Mouse (Mus musculus): ENCODE data around the gene Prox1. TPM values are rescaled to one million over a fixed set of nuclear protein-coding genes. Genes with fewer than 3 reads are reported as not detected.

Gene Prox1
- polyA plus RNA-seq, 1 experiment from 2014 or later: 6.1 TPM

GRCm38 (mm10) chr1:190168761-190169671, 1.5 kb downstream of the Prox1 start:
- Histone ChIP-seq H3K9me3 (ENCODE audit: control insufficient read depth, low read length) (no peaks in the 10 kb centered on the region), H3K4me2 (ENCODE audit: low read length) (peak overlapping the region; percentile 98), H3K4me3 (ENCODE audit: low read length) (peak overlapping the region; percentile 64), H3K9ac (ENCODE audit: low read depth, low read length) (peak overlapping the region; percentile 71), H3K4me1 (ENCODE audit: control insufficient read depth, insufficient read depth, low read depth, low read length) (peaks cover 23% of the 10 kb centered on the region), H3K27me3 (replicated peaks; ENCODE audit: control insufficient read depth, insufficient read depth, low read length) (peaks cover 4% of the 10 kb centered on the region), H3K27ac (ENCODE audit: low read depth, low read length) (peak overlapping the region; percentile 71), H3K36me3 (ENCODE audit: control insufficient read depth, insufficient read depth, low read length) (no peaks in the 10 kb centered on the region)
- ATAC-seq: peak; percentile 46
- under 1% methylated on average over 50 of the region's 51 CpGs for WGBS

GRCm38 (mm10) chr1:190168115-190168514, 2.4 kb downstream of the Prox1 start:
- 3% methylated on average over 4 of the region's 4 CpGs for WGBS
- Histone ChIP-seq H3K27ac (ENCODE audit: low read depth, low read length) (no peak overlapping the region), H3K36me3 (ENCODE audit: control insufficient read depth, insufficient read depth, low read length) (no peaks in the 10 kb centered on the region), H3K4me1 (ENCODE audit: control insufficient read depth, insufficient read depth, low read depth, low read length) (peaks cover 19% of the 10 kb centered on the region), H3K9ac (ENCODE audit: low read depth, low read length) (peak overlapping the region; percentile 71), H3K27me3 (replicated peaks; ENCODE audit: control insufficient read depth, insufficient read depth, low read length) (no peaks in the 10 kb centered on the region; the same call in 1 of the 2 replicates), H3K4me3 (ENCODE audit: low read length) (peak overlapping the region; percentile 64), H3K4me2 (ENCODE audit: low read length) (peak overlapping the region; percentile 98), H3K9me3 (ENCODE audit: control insufficient read depth, low read length) (no peaks in the 10 kb centered on the region)
- ATAC-seq: no peak

- no peak overlapping the region for H3K27ac ChIP-seq (ENCODE audit: low read depth, low read length)
- H3K9me3 ChIP-seq (ENCODE audit: control insufficient read depth, low read length): no peaks in the 10 kb centered on the region
- H3K4me3 ChIP-seq (ENCODE audit: low read length): 0 out of 2 replicates have a peak overlapping the region, but pooled peaks have one; percentile 17
- peaks cover 15% of the 10 kb centered on the region for H3K4me1 ChIP-seq (ENCODE audit: control insufficient read depth, insufficient read depth, low read depth, low read length)
- WGBS: 12% methylated on average over 1 of the region's 1 CpGs
- no peaks in the 10 kb centered on the region; the same call in 1 of the 2 replicates for H3K27me3 ChIP-seq (replicated peaks; ENCODE audit: control insufficient read depth, insufficient read depth, low read length)
- no peak for ATAC-seq
- no peaks in the 10 kb centered on the region for H3K36me3 ChIP-seq (ENCODE audit: control insufficient read depth, insufficient read depth, low read length)
- H3K4me2 ChIP-seq (ENCODE audit: low read length): peak overlapping the region; percentile 98; the same call in 1 of the 2 replicates
- H3K9ac ChIP-seq (ENCODE audit: low read depth, low read length): no peak overlapping the region
Observed at GRCm38 (mm10) chr1:190167609-190168008, 2.9 kb downstream of the Prox1 start.

GRCm38 (mm10) chr1:190165511-190165910, 5.0 kb downstream of the Prox1 start:
- WGBS: 17% methylated on average over 4 of the region's 4 CpGs
- H3K4me2 ChIP-seq (ENCODE audit: low read length): no peak overlapping the region
- no peak overlapping the region for H3K27ac ChIP-seq (ENCODE audit: low read depth, low read length)
- H3K4me3 ChIP-seq (ENCODE audit: low read length): no peak overlapping the region
- ATAC-seq: no peak
- H3K9me3 ChIP-seq (ENCODE audit: control insufficient read depth, low read length): no peaks in the 10 kb centered on the region
- no peaks in the 10 kb centered on the region for H3K36me3 ChIP-seq (ENCODE audit: control insufficient read depth, insufficient read depth, low read length)
- peaks cover 16% of the 10 kb centered on the region for H3K4me1 ChIP-seq (ENCODE audit: control insufficient read depth, insufficient read depth, low read depth, low read length)
- H3K9ac ChIP-seq (ENCODE audit: low read depth, low read length): no peak overlapping the region
- H3K27me3 ChIP-seq (replicated peaks; ENCODE audit: control insufficient read depth, insufficient read depth, low read length): no peaks in the 10 kb centered on the region; the same call in 1 of the 2 replicates

- 80% methylated on average over 6 of the region's 6 CpGs for WGBS
- Histone ChIP-seq H3K27ac (ENCODE audit: low read depth, low read length) (no peak overlapping the region), H3K9ac (ENCODE audit: low read depth, low read length) (no peak overlapping the region), H3K4me2 (ENCODE audit: low read length) (no peak overlapping the region), H3K27me3 (replicated peaks; ENCODE audit: control insufficient read depth, insufficient read depth, low read length) (no peaks in the 10 kb centered on the region; the same call in 1 of the 2 replicates), H3K4me3 (ENCODE audit: low read length) (no peak overlapping the region), H3K36me3 (ENCODE audit: control insufficient read depth, insufficient read depth, low read length) (no peaks in the 10 kb centered on the region), H3K4me1 (ENCODE audit: control insufficient read depth, insufficient read depth, low read depth, low read length) (peaks cover 4% of the 10 kb centered on the region; the same call in 1 of the 2 replicates), H3K9me3 (ENCODE audit: control insufficient read depth, low read length) (no peaks in the 10 kb centered on the region)
- no peak for ATAC-seq
Observed at GRCm38 (mm10) chr1:190163471-190163870, 7.0 kb downstream of the Prox1 start.

GRCm38 (mm10) chr1:190161708-190162465, 8.6 kb downstream of the Prox1 start:
- Histone ChIP-seq H3K9me3 (ENCODE audit: control insufficient read depth, low read length) (no peaks in the 10 kb centered on the region), H3K4me1 (ENCODE audit: control insufficient read depth, insufficient read depth, low read depth, low read length) (peaks cover 3% of the 10 kb centered on the region; the same call in 1 of the 2 replicates), H3K27me3 (replicated peaks; ENCODE audit: control insufficient read depth, insufficient read depth, low read length) (no peaks in the 10 kb centered on the region), H3K4me2 (ENCODE audit: low read length) (peak overlapping the region; percentile 14; the same call in 1 of the 2 replicates), H3K9ac (ENCODE audit: low read depth, low read length) (no peak overlapping the region), H3K36me3 (ENCODE audit: control insufficient read depth, insufficient read depth, low read length) (no peaks in the 10 kb centered on the region), H3K27ac (ENCODE audit: low read depth, low read length) (no peak overlapping the region), H3K4me3 (ENCODE audit: low read length) (no peak overlapping the region)
- WGBS: 56% methylated on average over 19 of the region's 19 CpGs
- no peak for ATAC-seq

- WGBS: 73% methylated on average over 18 of the region's 18 CpGs
- no peak overlapping the region for H3K4me2 ChIP-seq (ENCODE audit: low read length)
- ATAC-seq: no peak
- no peaks in the 10 kb centered on the region for H3K36me3 ChIP-seq (ENCODE audit: control insufficient read depth, insufficient read depth, low read length)
- H3K4me1 ChIP-seq (ENCODE audit: control insufficient read depth, insufficient read depth, low read depth, low read length): peaks cover 3% of the 10 kb centered on the region; the same call in 1 of the 2 replicates
- no peaks in the 10 kb centered on the region for H3K9me3 ChIP-seq (ENCODE audit: control insufficient read depth, low read length)
- H3K4me3 ChIP-seq (ENCODE audit: low read length): no peak overlapping the region
- H3K9ac ChIP-seq (ENCODE audit: low read depth, low read length): no peak overlapping the region
- no peaks in the 10 kb centered on the region for H3K27me3 ChIP-seq (replicated peaks; ENCODE audit: control insufficient read depth, insufficient read depth, low read length)
- H3K27ac ChIP-seq (ENCODE audit: low read depth, low read length): no peak overlapping the region
Observed at GRCm38 (mm10) chr1:190161288-190161687, 9.2 kb downstream of the Prox1 start.

GRCm38 (mm10) chr1:190159457-190159856, 11.1 kb downstream of the Prox1 start:
- WGBS: 41% methylated on average over 11 of the region's 11 CpGs
- Histone ChIP-seq H3K4me3 (ENCODE audit: low read length) (no peak overlapping the region), H3K27me3 (replicated peaks; ENCODE audit: control insufficient read depth, insufficient read depth, low read length) (no peaks in the 10 kb centered on the region), H3K4me1 (ENCODE audit: control insufficient read depth, insufficient read depth, low read depth, low read length) (peaks cover 3% of the 10 kb centered on the region; the same call in 1 of the 2 replicates), H3K9me3 (ENCODE audit: control insufficient read depth, low read length) (no peaks in the 10 kb centered on the region), H3K27ac (ENCODE audit: low read depth, low read length) (no peak overlapping the region), H3K9ac (ENCODE audit: low read depth, low read length) (no peak overlapping the region), H3K4me2 (ENCODE audit: low read length) (no peak overlapping the region), H3K36me3 (ENCODE audit: control insufficient read depth, insufficient read depth, low read length) (no peaks in the 10 kb centered on the region)
- no peak for ATAC-seq

GRCm38 (mm10) chr1:190155751-190156150, 14.8 kb downstream of the Prox1 start:
- ATAC-seq: no peak
- no peaks in the 10 kb centered on the region; the same call in 1 of the 2 replicates for H3K4me1 ChIP-seq (ENCODE audit: control insufficient read depth, insufficient read depth, low read depth, low read length)
- no peak overlapping the region for H3K27ac ChIP-seq (ENCODE audit: low read depth, low read length)

More at GRCm38 (mm10) chr1:190155751-190156150, 14.8 kb downstream of the Prox1 start:
- no peak overlapping the region for H3K9ac ChIP-seq (ENCODE audit: low read depth, low read length)
- no peaks in the 10 kb centered on the region for H3K9me3 ChIP-seq (ENCODE audit: control insufficient read depth, low read length)
- WGBS: 19% methylated on average over 8 of the region's 8 CpGs
- H3K4me3 ChIP-seq (ENCODE audit: low read length): no peak overlapping the region
- H3K36me3 ChIP-seq (ENCODE audit: control insufficient read depth, insufficient read depth, low read length): no peaks in the 10 kb centered on the region
- H3K4me2 ChIP-seq (ENCODE audit: low read length): peak overlapping the region; percentile 5; the same call in 1 of the 2 replicates
- no peaks in the 10 kb centered on the region for H3K27me3 ChIP-seq (replicated peaks; ENCODE audit: control insufficient read depth, insufficient read depth, low read length)
